Mouse (Mus musculus): Measurements from ENCODE around the gene Rnf215.

- TF ChIP-seq CTCF (IDR thresholded peaks at IDR 0.05; ENCODE audit: low read depth, low read length) (no peak), EP300 (IDR thresholded peaks at IDR 0.05; ENCODE audit: insufficient read depth, low read depth, low read length) (no peak)
These were observed 26.3 kb upstream of the Rnf215 start for GRCm38 (mm10) chr11:4108691-4109090.

Measured in ES-Bruce4 (cell line).